ENCODE assay signal across 9 mouse cellular contexts in genomic region chr1:133915723-133916355, GRCm38 (mm10). TPM values are rescaled to one million over a fixed set of nuclear protein-coding genes. Genes with fewer than 3 reads are reported as not detected.
DNase-seq lines count a peak whose midpoint lies in the region; ATAC-seq lines count a peak whose summit lies in the region.
"Had no signal": no experiment of that assay in that cellular context is flagged by ENCODE, and none has a peak within 500 bp of the region (broad histone marks: within the 10 kb centered on the region; RNA-seq: fewer than 3 reads in every experiment).

No protein-coding gene starts in this region.

- no peaks in the 10 kb centered on the region for H3K9me3 ChIP-seq in midbrain, embryonic 11.5 days (ENCODE audit: control insufficient read depth, low read length)
- H3K9me3 ChIP-seq in midbrain, embryonic 15.5 days, result no peaks in the 10 kb centered on the region
- no peaks in the 10 kb centered on the region for H3K9me3 ChIP-seq in heart, embryonic 16.5 days (replicated peaks; ENCODE audit: control insufficient read depth, low read length)
- H3K9me3 ChIP-seq: midbrain, embryonic 12.5 days had no signal

- no peaks in the 10 kb centered on the region for H3K36me3 ChIP-seq in midbrain, embryonic 11.5 days (ENCODE audit: control insufficient read depth, insufficient read depth, low read length)
- no peaks in the 10 kb centered on the region for H3K36me3 ChIP-seq in midbrain, embryonic 15.5 days (replicated peaks)
- H3K36me3 ChIP-seq in heart, embryonic 16.5 days (ENCODE audit: control insufficient read depth, insufficient read depth), result no peaks in the 10 kb centered on the region
- H3K36me3 ChIP-seq: midbrain, embryonic 12.5 days had no signal

- no peak overlapping the region for H3K27ac ChIP-seq in midbrain, embryonic 11.5 days (ENCODE audit: low read depth, low read length)
- no peak overlapping the region for H3K27ac ChIP-seq in midbrain, embryonic 15.5 days
- peak overlapping the region; percentile 92 for H3K27ac ChIP-seq in brown adipose tissue, adult 24 weeks (replicated peaks; ENCODE audit: low read depth, low read length)
- H3K27ac ChIP-seq in heart, embryonic 16.5 days (ENCODE audit: low read length), result peak overlapping the region; percentile 82
- H3K27ac ChIP-seq: midbrain, embryonic 12.5 days had no signal

- ATAC-seq in midbrain, embryonic 11.5 days (ENCODE audit: low FRiP score), result no peak
- no peak for ATAC-seq in midbrain, embryonic 15.5 days (replicated peaks)
- ATAC-seq in heart, embryonic 16.5 days (replicated peaks; ENCODE audit: extremely low read depth, insufficient read depth, low FRiP score), result peak; percentile 88
- ATAC-seq in megakaryocyte progenitor cell, adult 5-6 weeks (replicated peaks; ENCODE audit: poor library complexity), result no peak

- 68% methylated on average over 8 of the region's 8 CpGs for WGBS in midbrain, embryonic 11.5 days
- 56% methylated on average over 8 of the region's 8 CpGs for WGBS in midbrain, embryonic 15.5 days
- 26% methylated on average over 8 of the region's 8 CpGs for WGBS in heart, embryonic 16.5 days

- H3K4me1 ChIP-seq in midbrain, embryonic 11.5 days (ENCODE audit: control insufficient read depth, insufficient read depth, low read length), result peaks cover 12% of the 10 kb centered on the region
- H3K4me1 ChIP-seq in midbrain, embryonic 15.5 days, result peaks cover 17% of the 10 kb centered on the region
- peaks cover 38% of the 10 kb centered on the region for H3K4me1 ChIP-seq in brown adipose tissue, adult 24 weeks (ENCODE audit: control insufficient read depth, insufficient read depth, insufficient read length, low read length)
- H3K4me1 ChIP-seq in heart, embryonic 16.5 days (ENCODE audit: control insufficient read depth, insufficient read depth, low read length), result peaks cover 30% of the 10 kb centered on the region

- H3K4me2 ChIP-seq in midbrain, embryonic 11.5 days, result no peak overlapping the region
- H3K4me2 ChIP-seq in midbrain, embryonic 15.5 days, result no peak overlapping the region
- peak overlapping the region; percentile 43; the same call in 1 of the 2 replicates for H3K4me2 ChIP-seq in heart, embryonic 16.5 days (ENCODE audit: low read depth, low read length)
- H3K4me2 ChIP-seq: midbrain, embryonic 12.5 days had no signal

- H3K4me3 ChIP-seq in midbrain, embryonic 11.5 days (ENCODE audit: low read depth, low read length), result no peak overlapping the region
- H3K4me3 ChIP-seq in midbrain, embryonic 15.5 days, result no peak overlapping the region
- no peak overlapping the region for H3K4me3 ChIP-seq in brown adipose tissue, adult 24 weeks (ENCODE audit: insufficient read depth, low read depth, low read length)
- no peak overlapping the region for H3K4me3 ChIP-seq in heart, embryonic 16.5 days (ENCODE audit: low read length)
- H3K4me3 ChIP-seq: midbrain, embryonic 12.5 days had no signal

- DNase-seq in midbrain, embryonic 11.5 days (ENCODE audit: low spot score, missing footprints), result peak; percentile 72
- DNase-seq in layer of hippocampus, postnatal 36 days, result peak; percentile 49 to 56
- DNase-seq in right cerebral cortex, postnatal 10 days (ENCODE audit: low spot score in 2 of 2), result peak; percentile 77 to 79
- no peak for DNase-seq in retina, postnatal 1 day

- no peak overlapping the region for H3K9ac ChIP-seq in midbrain, embryonic 11.5 days (ENCODE audit: low read length)
- H3K9ac ChIP-seq in midbrain, embryonic 15.5 days, result no peak overlapping the region
- peak overlapping the region; percentile 34; the same call in 1 of the 2 replicates for H3K9ac ChIP-seq in heart, embryonic 16.5 days (ENCODE audit: low read length)
- H3K9ac ChIP-seq: midbrain, embryonic 12.5 days had no signal

- H3K27me3 ChIP-seq in midbrain, embryonic 11.5 days (ENCODE audit: control insufficient read depth, insufficient read depth, low read length), result no peaks in the 10 kb centered on the region
- H3K27me3 ChIP-seq in midbrain, embryonic 15.5 days (replicated peaks), result no peaks in the 10 kb centered on the region
- no peaks in the 10 kb centered on the region for H3K27me3 ChIP-seq in heart, embryonic 16.5 days (ENCODE audit: control insufficient read depth, insufficient read depth, low read length)

RNA-seq across cellular contexts. Expression of gene Prelp, which starts 5.4 kb away (rescaled TPM):
- 1.1 and 1.7 TPM in 2 replicates for polyA plus RNA-seq in midbrain, embryonic 11.5 days (2014; fragmentation: Nextera tagmentation; extraction: Ambion mirVana)
- 8.4 and 9.5 TPM in 2 replicates for polyA plus RNA-seq in midbrain, embryonic 15.5 days (2015; fragmentation: Nextera tagmentation; extraction: Ambion mirVana)
- polyA plus RNA-seq in brown adipose tissue, adult 24 weeks (2012; ENCODE audit: insufficient read depth, insufficient read length, missing spikeins), result 237 and 366 TPM in 2 replicates
- polyA plus RNA-seq in heart, embryonic 16.5 days (2015; fragmentation: Nextera tagmentation; extraction: Ambion mirVana), result 4.4 and 5.6 TPM in 2 replicates
- 10 to 100 TPM; 11.8 to 12.8 TPM for total RNA-seq in layer of hippocampus, postnatal 36 days (2021)
- total RNA-seq in megakaryocyte progenitor cell, adult 5-6 weeks (2015), result not detected in 2 replicates
- not detected in 2 replicates for total RNA-seq in megakaryocyte progenitor cell, adult 5-6 weeks (2017)

RNA-seq across cellular contexts. Expression of gene Optc, which starts 8.0 kb away (rescaled TPM):
- polyA plus RNA-seq in midbrain, embryonic 11.5 days (2014; fragmentation: Nextera tagmentation; extraction: Ambion mirVana), result 1.6 and 1.9 TPM in 2 replicates
- 2.8 and 3.7 TPM in 2 replicates for polyA plus RNA-seq in midbrain, embryonic 15.5 days (2015; fragmentation: Nextera tagmentation; extraction: Ambion mirVana)
- not detected in 2 replicates for polyA plus RNA-seq in brown adipose tissue, adult 24 weeks (2012; ENCODE audit: insufficient read depth, insufficient read length, missing spikeins)
- polyA plus RNA-seq in heart, embryonic 16.5 days (2015; fragmentation: Nextera tagmentation; extraction: Ambion mirVana), result 0.28 and 0.36 TPM in 2 replicates
- total RNA-seq in layer of hippocampus, postnatal 36 days (2021), result under 1 TPM in 1 of 2 experiments, not detected in 1; 0.40 TPM
- not detected in 2 replicates for total RNA-seq in megakaryocyte progenitor cell, adult 5-6 weeks (2015)
- not detected in 2 replicates for total RNA-seq in megakaryocyte progenitor cell, adult 5-6 weeks (2017)

Comparison
In these comparisons a context has a peak if more than half of its experiments do, and no peak if none do; other contexts are left out.
1. H3K27ac ChIP-seq: peak in brown adipose tissue, adult 24 weeks (single experiment) and heart, embryonic 16.5 days (single experiment); none in midbrain, embryonic 11.5 days (single experiment) and midbrain, embryonic 15.5 days (single experiment).
2. RNA of gene Prelp, which starts 5.4 kb away (polyA plus RNA-seq): 237 to 366 TPM in brown adipose tissue, adult 24 weeks; 8.4 to 9.5 TPM in midbrain, embryonic 15.5 days, 4.4 to 5.6 TPM in heart, embryonic 16.5 days and 1.1 to 1.7 TPM in midbrain, embryonic 11.5 days; every median in the first group is over 10 times any median in the second.